Mouse (Mus musculus): ENCODE results near the gene Dnajc13. TPM values are rescaled to one million over a fixed set of nuclear protein-coding genes. Genes with fewer than 3 reads are reported as not detected.

The Dnajc13 gene
- total and polyA plus RNA-seq, 3 experiments, result 24.1 to 59.0 (median 31.1) TPM

DNA sequence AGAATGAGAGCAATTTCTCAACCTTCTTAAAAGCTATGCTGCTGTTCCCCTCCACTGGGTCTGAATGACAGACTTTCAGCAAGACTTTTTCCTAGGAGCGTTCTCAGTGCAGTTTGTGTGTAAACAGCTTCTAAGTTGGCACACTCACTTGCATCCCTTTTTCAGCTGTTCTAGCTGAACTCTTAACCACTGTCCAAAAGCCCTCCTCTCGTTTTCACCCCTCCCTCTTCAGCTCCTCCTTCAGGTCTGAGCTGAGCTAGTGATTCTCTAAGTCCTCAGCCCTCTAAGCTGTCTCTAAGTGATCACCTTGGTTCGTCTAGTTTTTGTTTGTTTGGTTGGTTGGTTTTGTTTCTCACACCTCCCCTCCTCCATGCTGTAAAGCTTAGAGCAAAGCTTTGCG lies 2.4 kb downstream of the Dnajc13 start:
- DNase-seq (ENCODE audit: low read depth, low spot score), result no peak
- Histone ChIP-seq H3K4me3 (ENCODE audit: control insufficient read depth in 1 of 2, insufficient read depth in 1 of 2, low read depth in 2 of 2, low read length in 2 of 2) (no peak overlapping the region), H3K27ac (ENCODE audit: control insufficient read depth, low read depth, low read length) (no peak overlapping the region), H3K36me3 (ENCODE audit: control insufficient read depth in 1 of 2, insufficient read depth in 2 of 2, low read length in 2 of 2) (peaks cover 2 to 37% of the 10 kb centered on the region in 2 experiments; a peak in 3 of 4 replicates), H3K4me1 (ENCODE audit: control insufficient read depth in 1 of 2, insufficient read depth in 2 of 2, low read length in 2 of 2) (peaks cover 15 to 30% of the 10 kb centered on the region in 2 experiments), H3K9me3 (replicated peaks; ENCODE audit: insufficient read depth, low read length) (no peaks in the 10 kb centered on the region), H3K27me3 (ENCODE audit: control insufficient read depth in 1 of 2, insufficient read depth in 2 of 2, low read length in 2 of 2) (no peaks in the 10 kb centered on the region), H3K9ac (ENCODE audit: control insufficient read depth, low read depth, low read length, poor library complexity, severe bottlenecking) (no peak overlapping the region), H3K79me2 (ENCODE audit: control insufficient read depth, insufficient read depth, low read length, poor library complexity) (peaks cover 41% of the 10 kb centered on the region)
- no peak for TF ChIP-seq NELFE (IDR thresholded peaks at IDR 0.05; ENCODE audit: low read depth, low read length)
- no peak for TF ChIP-seq USF1 (IDR thresholded peaks at IDR 0.05; ENCODE audit: low read depth, low read length)
- no peak for TF ChIP-seq TAL1 (IDR thresholded peaks at IDR 0.05; ENCODE audit: low read length)
- no peak for TF ChIP-seq EP300 (IDR thresholded peaks at IDR 0.05; ENCODE audit: low read depth in 1 of 2, low read length in 2 of 2)
- TF ChIP-seq MYC (IDR thresholded peaks at IDR 0.05; ENCODE audit: low read depth, low read length), result no peak
- TF ChIP-seq JUND (IDR thresholded peaks at IDR 0.05; ENCODE audit: low read depth, low read length), result no peak
- TF ChIP-seq ZKSCAN1 (IDR thresholded peaks at IDR 0.05; ENCODE audit: low read depth, low read length), result no peak
- no peak for TF ChIP-seq NRF1 (IDR thresholded peaks at IDR 0.05; ENCODE audit: insufficient read depth, low read depth, low read length, poor library complexity, severe bottlenecking)
- no peak for TF ChIP-seq ZNF384 (IDR thresholded peaks at IDR 0.05; ENCODE audit: low read depth, low read length)
- no peak for TF ChIP-seq SMC3 (IDR thresholded peaks at IDR 0.05; ENCODE audit: low read depth, low read length)
- TF ChIP-seq GABPA (IDR thresholded peaks at IDR 0.05; ENCODE audit: low read depth, low read length), result no peak
- TF ChIP-seq MAFK (IDR thresholded peaks at IDR 0.05; ENCODE audit: borderline replicate concordance, low read depth, low read length), result no peak
- no peak for TF ChIP-seq POLR2A (IDR thresholded peaks at IDR 0.05; ENCODE audit: control insufficient read depth in 1 of 2, insufficient read depth in 1 of 2, low read depth in 1 of 2, low read length in 2 of 2, poor library complexity in 1 of 2)
- TF ChIP-seq ELF1 (IDR thresholded peaks at IDR 0.05; ENCODE audit: low read depth, low read length), result no peak
- TF ChIP-seq ZC3H11A (IDR thresholded peaks at IDR 0.05; ENCODE audit: low read depth, low read length), result no peak
- TF ChIP-seq USF2 (IDR thresholded peaks at IDR 0.05; ENCODE audit: borderline replicate concordance in 1 of 2, insufficient read depth in 1 of 2, low read depth in 1 of 2, low read length in 2 of 2), result no peak
- no peak for TF ChIP-seq GATA1 (IDR thresholded peaks at IDR 0.05; ENCODE audit: low read depth, low read length)
- TF ChIP-seq E2F4 (IDR thresholded peaks at IDR 0.05; ENCODE audit: borderline replicate concordance, low read depth, low read length), result no peak

DNA sequence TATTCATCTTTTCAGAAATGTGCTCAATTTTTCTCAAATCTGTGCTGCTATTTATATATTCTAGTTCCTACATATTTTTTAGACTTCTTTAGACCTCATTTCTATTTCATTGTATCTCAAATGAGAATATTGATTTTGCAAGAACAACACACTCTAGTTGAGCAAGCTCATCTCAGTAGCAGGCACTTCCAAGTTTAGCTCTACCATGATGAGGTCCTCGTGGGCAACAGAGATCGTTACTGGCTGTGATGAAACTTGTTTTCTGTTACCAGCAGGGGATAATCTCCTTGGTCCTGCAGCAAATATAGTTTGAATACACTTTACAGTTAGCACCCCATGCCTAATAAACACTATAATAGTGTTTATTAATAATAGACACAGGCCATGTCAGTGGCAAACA lies 6.6 kb downstream of the Dnajc13 start:
- TF ChIP-seq UBTF (IDR thresholded peaks at IDR 0.05; ENCODE audit: borderline replicate concordance, insufficient read depth, low read depth, low read length) (no peak), MAX (IDR thresholded peaks at IDR 0.05; ENCODE audit: low read length) (no peak), JUND (IDR thresholded peaks at IDR 0.05; ENCODE audit: low read depth, low read length) (no peak), MYB (IDR thresholded peaks at IDR 0.05; ENCODE audit: low read depth, low read length) (no peak)
- no peak for DNase-seq (ENCODE audit: low read depth, low spot score)
- H3K9ac ChIP-seq (ENCODE audit: control insufficient read depth, low read depth, low read length, poor library complexity, severe bottlenecking), result no peak overlapping the region
- H3K79me2 ChIP-seq (ENCODE audit: control insufficient read depth, insufficient read depth, low read length, poor library complexity), result peaks cover 35% of the 10 kb centered on the region
- no peaks in the 10 kb centered on the region for H3K9me3 ChIP-seq (replicated peaks; ENCODE audit: insufficient read depth, low read length)
- H3K27me3 ChIP-seq (ENCODE audit: control insufficient read depth in 1 of 2, insufficient read depth in 2 of 2, low read length in 2 of 2), result no peaks in the 10 kb centered on the region
- H3K36me3 ChIP-seq (ENCODE audit: control insufficient read depth in 1 of 2, insufficient read depth in 2 of 2, low read length in 2 of 2), result peaks cover 2 to 22% of the 10 kb centered on the region in 2 experiments; a peak in 3 of 4 replicates
- H3K4me3 ChIP-seq (ENCODE audit: control insufficient read depth in 1 of 2, insufficient read depth in 1 of 2, low read depth in 2 of 2, low read length in 2 of 2), result no peak overlapping the region
- H3K4me1 ChIP-seq (ENCODE audit: control insufficient read depth in 1 of 2, insufficient read depth in 2 of 2, low read length in 2 of 2), result peaks cover 19 to 20% of the 10 kb centered on the region in 2 experiments
- H3K27ac ChIP-seq (ENCODE audit: control insufficient read depth, low read depth, low read length), result no peak overlapping the region
